Mouse (Mus musculus): ENCODE results near the gene Arhgap36.

DNA sequence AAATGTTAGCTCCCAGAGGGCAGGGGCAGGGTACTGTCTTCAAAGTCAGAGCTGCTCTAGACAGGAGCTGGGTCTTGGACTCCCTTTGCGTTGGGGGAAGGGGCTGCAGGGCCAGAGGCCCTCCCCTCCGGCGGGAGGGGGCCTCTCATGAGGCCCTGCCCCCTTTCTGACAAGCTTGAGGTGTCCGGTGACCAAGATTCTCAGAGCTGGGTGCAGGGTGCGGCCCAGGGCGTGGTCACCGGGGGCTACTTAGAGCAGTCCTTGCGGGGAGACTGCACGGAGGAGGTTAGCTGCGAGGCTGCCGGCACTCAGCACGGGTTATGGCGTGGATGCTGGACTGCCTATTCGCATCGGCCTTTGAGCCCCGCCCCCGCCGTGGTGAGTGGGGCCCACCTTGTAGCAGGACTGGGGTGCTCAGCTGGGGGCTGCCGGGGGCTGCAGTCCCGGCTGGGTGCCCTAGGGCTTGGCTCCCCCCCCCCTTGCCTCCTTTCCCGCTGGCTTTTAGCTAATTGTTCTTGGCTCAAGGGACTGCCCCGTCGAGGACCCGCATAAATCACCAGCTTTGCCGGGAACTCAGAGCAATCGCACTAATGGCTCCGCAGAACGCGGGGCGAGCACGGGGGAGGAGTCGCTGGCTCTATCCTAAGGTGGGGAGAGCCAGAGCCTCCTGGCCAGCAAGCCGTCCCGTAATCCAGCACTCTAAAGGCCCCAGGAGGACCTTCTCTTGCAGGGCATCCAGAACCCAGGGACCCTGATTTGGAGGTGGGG is 6.7 kb downstream of the Arhgap36 start:
- TF ChIP-seq CTCF (IDR thresholded peaks at IDR 0.05; ENCODE audit: low read depth, low read length) (no peak), POLR2A (IDR thresholded peaks at IDR 0.05; ENCODE audit: insufficient read depth, low read length) (no peak), EP300 (IDR thresholded peaks at IDR 0.05; ENCODE audit: insufficient read depth, low read depth, low read length) (no peak)

Measured in ES-Bruce4 (cell line).